Mouse (Mus musculus): ENCODE data around the gene Stk24. TPM values are rescaled to one million over a fixed set of nuclear protein-coding genes. Genes with fewer than 3 reads are reported as not detected.

Gene Stk24
- polyA plus RNA-seq, 1 experiment from 2014 or later, result 46.3 TPM

- peaks cover 8% of the 10 kb centered on the region for H3K36me3 ChIP-seq (ENCODE audit: control insufficient read depth, insufficient read depth, low read length)
- H3K9me3 ChIP-seq (ENCODE audit: control insufficient read depth, low read depth, low read length), result no peaks in the 10 kb centered on the region
- H3K4me3 ChIP-seq (ENCODE audit: low read depth, low read length), result no peak overlapping the region
- H3K27me3 ChIP-seq (ENCODE audit: control insufficient read depth, insufficient read depth, low read length), result no peaks in the 10 kb centered on the region
- H3K27ac ChIP-seq (ENCODE audit: low read length), result no peak overlapping the region
- 88% methylated on average over 13 of the region's 13 CpGs for WGBS
- H3K4me2 ChIP-seq (replicated peaks; ENCODE audit: low read depth, low read length), result no peak overlapping the region
- no peak for ATAC-seq (ENCODE audit: insufficient number of reproducible peaks, insufficient read depth, low FRiP score, low read depth)
- no peak overlapping the region for H3K9ac ChIP-seq (replicated peaks; ENCODE audit: low read depth, low read length)
- H3K4me1 ChIP-seq (ENCODE audit: control insufficient read depth, insufficient read depth, low read length), result no peaks in the 10 kb centered on the region
Observed at GRCm38 (mm10) chr14:121255469-121255868, 124.3 kb downstream of the Stk24 start.

GRCm38 (mm10) chr14:121254869-121255268 lies 124.9 kb downstream of the Stk24 start:
- peaks cover 12% of the 10 kb centered on the region for H3K36me3 ChIP-seq (ENCODE audit: control insufficient read depth, insufficient read depth, low read length)
- H3K27me3 ChIP-seq (ENCODE audit: control insufficient read depth, insufficient read depth, low read length), result no peaks in the 10 kb centered on the region
- H3K4me1 ChIP-seq (ENCODE audit: control insufficient read depth, insufficient read depth, low read length), result no peaks in the 10 kb centered on the region
- no peak for ATAC-seq (ENCODE audit: insufficient number of reproducible peaks, insufficient read depth, low FRiP score, low read depth)
- no peak overlapping the region for H3K4me2 ChIP-seq (replicated peaks; ENCODE audit: low read depth, low read length)
- no peak overlapping the region for H3K9ac ChIP-seq (replicated peaks; ENCODE audit: low read depth, low read length)
- H3K27ac ChIP-seq (ENCODE audit: low read length), result no peak overlapping the region
- 89% methylated on average over 10 of the region's 10 CpGs for WGBS
- H3K4me3 ChIP-seq (ENCODE audit: low read depth, low read length), result no peak overlapping the region
- no peaks in the 10 kb centered on the region for H3K9me3 ChIP-seq (ENCODE audit: control insufficient read depth, low read depth, low read length)

GRCm38 (mm10) chr14:121252542-121252941 lies 127.3 kb downstream of the Stk24 start:
- no peak overlapping the region for H3K4me3 ChIP-seq (ENCODE audit: low read depth, low read length)
- peaks cover 5% of the 10 kb centered on the region for H3K36me3 ChIP-seq (ENCODE audit: control insufficient read depth, insufficient read depth, low read length)
- WGBS, result 88% methylated on average over 10 of the region's 10 CpGs
- H3K9me3 ChIP-seq (ENCODE audit: control insufficient read depth, low read depth, low read length), result no peaks in the 10 kb centered on the region
- ATAC-seq (ENCODE audit: insufficient number of reproducible peaks, insufficient read depth, low FRiP score, low read depth), result no peak
- H3K9ac ChIP-seq (replicated peaks; ENCODE audit: low read depth, low read length), result no peak overlapping the region
- no peak overlapping the region; the same call in 1 of the 2 replicates for H3K27ac ChIP-seq (ENCODE audit: low read length)
- H3K4me1 ChIP-seq (ENCODE audit: control insufficient read depth, insufficient read depth, low read length), result no peaks in the 10 kb centered on the region
- no peak overlapping the region for H3K4me2 ChIP-seq (replicated peaks; ENCODE audit: low read depth, low read length)
- H3K27me3 ChIP-seq (ENCODE audit: control insufficient read depth, insufficient read depth, low read length), result no peaks in the 10 kb centered on the region

GRCm38 (mm10) chr14:121251708-121252107 lies 128.1 kb downstream of the Stk24 start:
- peaks cover 5% of the 10 kb centered on the region for H3K36me3 ChIP-seq (ENCODE audit: control insufficient read depth, insufficient read depth, low read length)
- H3K4me2 ChIP-seq (replicated peaks; ENCODE audit: low read depth, low read length), result no peak overlapping the region
- peaks cover 4% of the 10 kb centered on the region; the same call in 1 of the 2 replicates for H3K4me1 ChIP-seq (ENCODE audit: control insufficient read depth, insufficient read depth, low read length)
- 44% methylated on average over 4 of the region's 4 CpGs for WGBS
- no peak overlapping the region for H3K27ac ChIP-seq (ENCODE audit: low read length)
- no peaks in the 10 kb centered on the region for H3K9me3 ChIP-seq (ENCODE audit: control insufficient read depth, low read depth, low read length)
- no peak overlapping the region for H3K9ac ChIP-seq (replicated peaks; ENCODE audit: low read depth, low read length)
- no peak for ATAC-seq (ENCODE audit: insufficient number of reproducible peaks, insufficient read depth, low FRiP score, low read depth)
- H3K4me3 ChIP-seq (ENCODE audit: low read depth, low read length), result no peak overlapping the region
- no peaks in the 10 kb centered on the region for H3K27me3 ChIP-seq (ENCODE audit: control insufficient read depth, insufficient read depth, low read length)

- no peaks in the 10 kb centered on the region for H3K27me3 ChIP-seq (ENCODE audit: control insufficient read depth, insufficient read depth, low read length)
- H3K27ac ChIP-seq (ENCODE audit: low read length), result no peak overlapping the region
- no peak for ATAC-seq (ENCODE audit: insufficient number of reproducible peaks, insufficient read depth, low FRiP score, low read depth)
- 84% methylated on average over 5 of the region's 5 CpGs for WGBS
- H3K9ac ChIP-seq (replicated peaks; ENCODE audit: low read depth, low read length), result no peak overlapping the region
- H3K4me2 ChIP-seq (replicated peaks; ENCODE audit: low read depth, low read length), result no peak overlapping the region
- H3K9me3 ChIP-seq (ENCODE audit: control insufficient read depth, low read depth, low read length), result no peaks in the 10 kb centered on the region
- H3K4me3 ChIP-seq (ENCODE audit: low read depth, low read length), result no peak overlapping the region
- peaks cover 4% of the 10 kb centered on the region; the same call in 1 of the 2 replicates for H3K4me1 ChIP-seq (ENCODE audit: control insufficient read depth, insufficient read depth, low read length)
- peaks cover 5% of the 10 kb centered on the region for H3K36me3 ChIP-seq (ENCODE audit: control insufficient read depth, insufficient read depth, low read length)
Observed at GRCm38 (mm10) chr14:121251099-121251498, 128.7 kb downstream of the Stk24 start.

GRCm38 (mm10) chr14:121248346-121248745 lies 131.5 kb downstream of the Stk24 start:
- no peak for ATAC-seq (ENCODE audit: insufficient number of reproducible peaks, insufficient read depth, low FRiP score, low read depth)
- WGBS, result 82% methylated on average over 5 of the region's 5 CpGs

GRCm38 (mm10) chr14:121247287-121247686 lies 132.5 kb downstream of the Stk24 start:
- Histone ChIP-seq H3K4me1 (ENCODE audit: control insufficient read depth, insufficient read depth, low read length) (peaks cover 4% of the 10 kb centered on the region; the same call in 1 of the 2 replicates), H3K4me3 (ENCODE audit: low read depth, low read length) (no peak overlapping the region), H3K27me3 (ENCODE audit: control insufficient read depth, insufficient read depth, low read length) (no peaks in the 10 kb centered on the region), H3K4me2 (replicated peaks; ENCODE audit: low read depth, low read length) (no peak overlapping the region), H3K36me3 (ENCODE audit: control insufficient read depth, insufficient read depth, low read length) (peaks cover 23% of the 10 kb centered on the region; the same call in 1 of the 2 replicates), H3K27ac (ENCODE audit: low read length) (no peak overlapping the region), H3K9ac (replicated peaks; ENCODE audit: low read depth, low read length) (no peak overlapping the region), H3K9me3 (ENCODE audit: control insufficient read depth, low read depth, low read length) (no peaks in the 10 kb centered on the region)
- WGBS, result 62% methylated on average over 7 of the region's 7 CpGs
- no peak for ATAC-seq (ENCODE audit: insufficient number of reproducible peaks, insufficient read depth, low FRiP score, low read depth)

More at GRCm38 (mm10) chr14:121248346-121248745, 131.5 kb downstream of the Stk24 start:
- no peak overlapping the region for H3K4me3 ChIP-seq (ENCODE audit: low read depth, low read length)
- H3K36me3 ChIP-seq (ENCODE audit: control insufficient read depth, insufficient read depth, low read length), result peaks cover 17% of the 10 kb centered on the region; the same call in 1 of the 2 replicates
- peaks cover 4% of the 10 kb centered on the region; the same call in 1 of the 2 replicates for H3K4me1 ChIP-seq (ENCODE audit: control insufficient read depth, insufficient read depth, low read length)
- H3K27ac ChIP-seq (ENCODE audit: low read length), result no peak overlapping the region
- no peaks in the 10 kb centered on the region for H3K27me3 ChIP-seq (ENCODE audit: control insufficient read depth, insufficient read depth, low read length)
- H3K9me3 ChIP-seq (ENCODE audit: control insufficient read depth, low read depth, low read length), result no peaks in the 10 kb centered on the region
- H3K9ac ChIP-seq (replicated peaks; ENCODE audit: low read depth, low read length), result no peak overlapping the region
- no peak overlapping the region for H3K4me2 ChIP-seq (replicated peaks; ENCODE audit: low read depth, low read length)

- H3K4me1 ChIP-seq (ENCODE audit: control insufficient read depth, insufficient read depth, low read length), result peaks cover 4% of the 10 kb centered on the region; the same call in 1 of the 2 replicates
- WGBS, result 75% methylated on average over 14 of the region's 14 CpGs
- ATAC-seq (ENCODE audit: insufficient number of reproducible peaks, insufficient read depth, low FRiP score, low read depth), result no peak
- H3K27ac ChIP-seq (ENCODE audit: low read length), result no peak overlapping the region
- no peak overlapping the region for H3K4me2 ChIP-seq (replicated peaks; ENCODE audit: low read depth, low read length)
- no peaks in the 10 kb centered on the region for H3K27me3 ChIP-seq (ENCODE audit: control insufficient read depth, insufficient read depth, low read length)
- no peaks in the 10 kb centered on the region for H3K9me3 ChIP-seq (ENCODE audit: control insufficient read depth, low read depth, low read length)
- H3K36me3 ChIP-seq (ENCODE audit: control insufficient read depth, insufficient read depth, low read length), result peaks cover 24% of the 10 kb centered on the region; the same call in 1 of the 2 replicates
- H3K9ac ChIP-seq (replicated peaks; ENCODE audit: low read depth, low read length), result no peak overlapping the region
- no peak overlapping the region for H3K4me3 ChIP-seq (ENCODE audit: low read depth, low read length)
Observed at GRCm38 (mm10) chr14:121246048-121246731, 133.6 kb downstream of the Stk24 start.
